Mouse (Mus musculus): Measurements from ENCODE around the gene Rgs6. TPM values are rescaled to one million over a fixed set of nuclear protein-coding genes. Genes with fewer than 3 reads are reported as not detected.

Gene Rgs6
- polyA plus RNA-seq, 1 experiment, result 0.14 TPM

- DNase-seq (ENCODE audit: low read depth in 1 of 2, low spot score in 2 of 2), result no peak
- H3K4me3 ChIP-seq (ENCODE audit: extremely low read depth, insufficient read depth, insufficient read length), result no peak overlapping the region
- H3K36me3 ChIP-seq (ENCODE audit: control insufficient read depth, insufficient read depth, low read length), result no peaks in the 10 kb centered on the region
- TF ChIP-seq POLR2A (IDR thresholded peaks at IDR 0.05; ENCODE audit: low read depth, low read length), result no peak
- TF ChIP-seq CTCF (IDR thresholded peaks at IDR 0.05; ENCODE audit: extremely low read depth, insufficient read depth, insufficient read length, insufficient replicate concordance), result no peak
- no peaks in the 10 kb centered on the region for H3K4me1 ChIP-seq (ENCODE audit: control insufficient read depth, insufficient read depth, insufficient read length)
- H3K27ac ChIP-seq (ENCODE audit: insufficient read depth, low read length), result no peak overlapping the region
- H3K27me3 ChIP-seq (ENCODE audit: control insufficient read depth, insufficient read depth, low read length), result no peaks in the 10 kb centered on the region
- 78% methylated on average over 6 of the region's 6 CpGs for WGBS
Observed at GRCm38 (mm10) chr12:82819991-82820390, 231.9 kb downstream of the Rgs6 start.

GRCm38 (mm10) chr12:82822821-82823620 is 234.9 kb downstream of the Rgs6 start:
- Histone ChIP-seq H3K27me3 (ENCODE audit: control insufficient read depth, insufficient read depth, low read length) (no peaks in the 10 kb centered on the region), H3K27ac (ENCODE audit: insufficient read depth, low read length) (no peak overlapping the region), H3K36me3 (ENCODE audit: control insufficient read depth, insufficient read depth, low read length) (no peaks in the 10 kb centered on the region), H3K4me3 (ENCODE audit: extremely low read depth, insufficient read depth, insufficient read length) (no peak overlapping the region), H3K4me1 (ENCODE audit: control insufficient read depth, insufficient read depth, insufficient read length) (no peaks in the 10 kb centered on the region)
- TF ChIP-seq POLR2A (IDR thresholded peaks at IDR 0.05; ENCODE audit: low read depth, low read length) (no peak), CTCF (IDR thresholded peaks at IDR 0.05; ENCODE audit: extremely low read depth, insufficient read depth, insufficient read length, insufficient replicate concordance) (no peak)
- 86% methylated on average over 3 of the region's 3 CpGs for WGBS
- no peak for DNase-seq (ENCODE audit: low read depth in 1 of 2, low spot score in 2 of 2)

GRCm38 (mm10) chr12:82830333-82830732 is 242.2 kb downstream of the Rgs6 start:
- TF ChIP-seq POLR2A (IDR thresholded peaks at IDR 0.05; ENCODE audit: low read depth, low read length) (no peak), CTCF (IDR thresholded peaks at IDR 0.05; ENCODE audit: extremely low read depth, insufficient read depth, insufficient read length, insufficient replicate concordance) (no peak)
- Histone ChIP-seq H3K4me1 (ENCODE audit: control insufficient read depth, insufficient read depth, insufficient read length) (no peaks in the 10 kb centered on the region), H3K36me3 (ENCODE audit: control insufficient read depth, insufficient read depth, low read length) (no peaks in the 10 kb centered on the region), H3K27ac (ENCODE audit: insufficient read depth, low read length) (no peak overlapping the region), H3K4me3 (ENCODE audit: extremely low read depth, insufficient read depth, insufficient read length) (no peak overlapping the region), H3K27me3 (ENCODE audit: control insufficient read depth, insufficient read depth, low read length) (no peaks in the 10 kb centered on the region)
- 80% methylated on average over 8 of the region's 8 CpGs for WGBS
- DNase-seq (ENCODE audit: low read depth in 1 of 2, low spot score in 2 of 2), result no peak

- Histone ChIP-seq H3K4me3 (ENCODE audit: extremely low read depth, insufficient read depth, insufficient read length) (no peak overlapping the region), H3K36me3 (ENCODE audit: control insufficient read depth, insufficient read depth, low read length) (no peaks in the 10 kb centered on the region), H3K27me3 (ENCODE audit: control insufficient read depth, insufficient read depth, low read length) (no peaks in the 10 kb centered on the region), H3K27ac (ENCODE audit: insufficient read depth, low read length) (no peak overlapping the region), H3K4me1 (ENCODE audit: control insufficient read depth, insufficient read depth, insufficient read length) (no peaks in the 10 kb centered on the region)
- WGBS, result 94% methylated on average over 1 of the region's 1 CpGs
- no peak for TF ChIP-seq POLR2A (IDR thresholded peaks at IDR 0.05; ENCODE audit: low read depth, low read length)
- TF ChIP-seq CTCF (IDR thresholded peaks at IDR 0.05; ENCODE audit: extremely low read depth, insufficient read depth, insufficient read length, insufficient replicate concordance), result no peak
- DNase-seq (ENCODE audit: low read depth in 1 of 2, low spot score in 2 of 2), result no peak
Observed at GRCm38 (mm10) chr12:82838544-82838943, 250.5 kb downstream of the Rgs6 start.

- no peak overlapping the region for H3K4me3 ChIP-seq (ENCODE audit: extremely low read depth, insufficient read depth, insufficient read length)
- H3K27ac ChIP-seq (ENCODE audit: insufficient read depth, low read length), result no peak overlapping the region
- WGBS, result 78% methylated on average over 6 of the region's 6 CpGs
- TF ChIP-seq POLR2A (IDR thresholded peaks at IDR 0.05; ENCODE audit: low read depth, low read length) (no peak), CTCF (IDR thresholded peaks at IDR 0.05; ENCODE audit: extremely low read depth, insufficient read depth, insufficient read length, insufficient replicate concordance) (no peak)
- no peaks in the 10 kb centered on the region for H3K4me1 ChIP-seq (ENCODE audit: control insufficient read depth, insufficient read depth, insufficient read length)
- no peak for DNase-seq (ENCODE audit: low read depth in 1 of 2, low spot score in 2 of 2)
- H3K27me3 ChIP-seq (ENCODE audit: control insufficient read depth, insufficient read depth, low read length), result no peaks in the 10 kb centered on the region
- no peaks in the 10 kb centered on the region for H3K36me3 ChIP-seq (ENCODE audit: control insufficient read depth, insufficient read depth, low read length)
Observed at GRCm38 (mm10) chr12:82841566-82841965, 253.5 kb downstream of the Rgs6 start.

- no peak overlapping the region for H3K4me3 ChIP-seq (ENCODE audit: extremely low read depth, insufficient read depth, insufficient read length)
- DNase-seq (ENCODE audit: low read depth in 1 of 2, low spot score in 2 of 2), result no peak
- TF ChIP-seq CTCF (IDR thresholded peaks at IDR 0.05; ENCODE audit: extremely low read depth, insufficient read depth, insufficient read length, insufficient replicate concordance), result no peak
- TF ChIP-seq POLR2A (IDR thresholded peaks at IDR 0.05; ENCODE audit: low read depth, low read length), result no peak
- no peaks in the 10 kb centered on the region for H3K4me1 ChIP-seq (ENCODE audit: control insufficient read depth, insufficient read depth, insufficient read length)
- no peaks in the 10 kb centered on the region for H3K27me3 ChIP-seq (ENCODE audit: control insufficient read depth, insufficient read depth, low read length)
- 83% methylated on average over 3 of the region's 3 CpGs for WGBS
- no peaks in the 10 kb centered on the region for H3K36me3 ChIP-seq (ENCODE audit: control insufficient read depth, insufficient read depth, low read length)
- H3K27ac ChIP-seq (ENCODE audit: insufficient read depth, low read length), result no peak overlapping the region
Observed at GRCm38 (mm10) chr12:82848304-82848872, 260.3 kb downstream of the Rgs6 start.

GRCm38 (mm10) chr12:82854902-82855301 is 266.8 kb downstream of the Rgs6 start:
- H3K27me3 ChIP-seq (ENCODE audit: control insufficient read depth, insufficient read depth, low read length), result no peaks in the 10 kb centered on the region
- no peaks in the 10 kb centered on the region for H3K4me1 ChIP-seq (ENCODE audit: control insufficient read depth, insufficient read depth, insufficient read length)
- no peak overlapping the region for H3K4me3 ChIP-seq (ENCODE audit: extremely low read depth, insufficient read depth, insufficient read length)
- TF ChIP-seq CTCF (IDR thresholded peaks at IDR 0.05; ENCODE audit: extremely low read depth, insufficient read depth, insufficient read length, insufficient replicate concordance) (no peak), POLR2A (IDR thresholded peaks at IDR 0.05; ENCODE audit: low read depth, low read length) (no peak)
- H3K36me3 ChIP-seq (ENCODE audit: control insufficient read depth, insufficient read depth, low read length), result no peaks in the 10 kb centered on the region
- no peak for DNase-seq (ENCODE audit: low read depth in 1 of 2, low spot score in 2 of 2)
- WGBS, result 90% methylated on average over 5 of the region's 5 CpGs
- H3K27ac ChIP-seq (ENCODE audit: insufficient read depth, low read length), result no peak overlapping the region

Measured in spleen, adult 2 months (tissue).